Mouse (Mus musculus): ENCODE data around the gene Peg3.

The Peg3 gene

DNA sequence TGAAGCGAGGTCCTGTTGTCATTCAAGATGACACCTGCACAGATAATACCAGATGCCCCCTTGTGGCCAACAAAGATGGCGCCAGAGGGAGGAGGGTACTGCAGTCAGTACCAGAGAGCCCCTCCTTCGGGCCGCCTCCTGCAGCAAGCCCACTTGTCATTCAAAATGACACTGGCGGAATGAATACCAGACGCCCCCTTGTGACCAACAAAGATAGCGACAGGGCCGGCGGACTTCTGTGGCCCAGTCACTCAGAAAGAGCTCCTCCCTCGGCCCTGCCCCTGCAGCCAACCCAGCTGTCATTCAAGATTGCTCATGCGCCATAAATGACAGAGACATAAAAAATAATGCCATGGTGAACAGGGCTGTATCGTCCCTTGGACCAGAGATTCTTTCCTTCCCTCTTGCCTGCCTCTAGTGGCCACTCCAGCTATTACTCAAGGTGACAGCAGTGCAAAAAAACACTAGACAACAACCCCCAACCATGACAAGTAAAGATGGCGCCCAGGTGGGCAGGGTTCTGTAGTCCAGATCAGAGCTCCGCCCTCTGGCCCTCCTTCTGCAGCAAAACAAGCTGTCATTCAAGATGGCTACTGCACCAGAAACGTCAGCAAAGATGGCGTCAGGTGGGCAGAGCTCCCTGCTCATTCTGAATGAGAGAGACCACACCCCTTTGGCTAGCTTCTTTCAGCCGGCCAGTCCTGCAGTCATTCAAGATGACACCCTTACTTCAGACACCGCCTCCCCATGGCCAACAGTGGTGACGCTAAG is 2.7 kb downstream of the Peg3 start:
- in situ Hi-C loops (cut with MboI; ENCODE audit: unreplicated experiment in 2 of 2), result no loop called here

DNA sequence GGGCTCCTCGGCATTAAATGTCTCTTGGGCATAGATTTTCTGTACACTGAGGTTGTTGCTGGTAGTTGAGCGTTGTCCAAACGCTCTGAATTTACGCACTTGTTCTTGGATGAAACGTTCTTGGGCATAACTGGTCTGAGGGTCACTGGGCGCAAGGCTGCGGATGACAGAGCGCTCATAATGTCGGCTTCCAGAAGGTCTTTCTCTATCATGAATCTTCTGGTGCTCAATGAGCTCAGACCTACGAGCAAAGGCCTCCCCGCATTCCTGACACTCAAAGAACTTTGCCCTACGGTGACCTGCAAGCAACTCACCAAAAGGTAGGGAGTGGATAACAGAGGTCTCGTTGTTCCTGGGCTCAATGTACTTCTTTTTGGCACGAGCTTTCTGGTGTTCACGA is 20.8 kb downstream of the Peg3 start:
- in situ Hi-C loops (cut with MboI; ENCODE audit: unreplicated experiment in 2 of 2), result no loop called here

DNA sequence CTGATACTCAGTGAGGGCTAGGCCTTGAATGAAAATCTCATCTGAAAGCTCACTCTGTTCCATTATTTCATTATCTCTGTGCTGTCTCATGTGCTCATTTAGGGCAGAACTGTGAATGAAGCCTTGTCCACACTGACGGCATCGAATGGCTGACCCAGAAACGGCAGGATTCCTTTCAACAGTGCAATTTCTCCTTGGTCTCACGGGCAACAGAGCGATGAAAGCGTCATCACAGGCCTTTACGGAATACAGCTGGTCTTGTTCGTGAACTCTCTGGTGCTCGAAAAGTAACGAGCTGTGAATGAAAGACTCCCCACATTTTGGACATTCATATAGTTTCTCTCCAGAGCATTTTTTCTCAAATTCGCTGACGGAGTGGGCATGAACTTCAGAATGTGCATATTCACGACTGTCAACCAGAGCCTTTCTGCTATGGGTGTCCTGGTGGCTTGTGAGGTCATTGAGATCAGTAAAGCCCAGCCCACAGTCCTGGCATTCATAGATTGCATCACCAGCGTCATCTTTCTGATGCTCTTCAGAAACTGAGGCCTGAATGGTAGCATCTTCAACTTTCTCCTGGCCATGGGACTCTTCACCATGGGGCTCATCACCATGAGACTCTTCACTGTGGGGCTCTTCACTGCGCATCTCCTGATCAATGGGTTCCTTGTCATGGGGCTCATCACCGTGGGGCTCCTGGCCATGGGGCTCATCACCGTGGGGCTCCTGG is 21.6 kb downstream of the Peg3 start:
- in situ Hi-C loops (cut with MboI; ENCODE audit: unreplicated experiment in 2 of 2), result no loop called here

DNA sequence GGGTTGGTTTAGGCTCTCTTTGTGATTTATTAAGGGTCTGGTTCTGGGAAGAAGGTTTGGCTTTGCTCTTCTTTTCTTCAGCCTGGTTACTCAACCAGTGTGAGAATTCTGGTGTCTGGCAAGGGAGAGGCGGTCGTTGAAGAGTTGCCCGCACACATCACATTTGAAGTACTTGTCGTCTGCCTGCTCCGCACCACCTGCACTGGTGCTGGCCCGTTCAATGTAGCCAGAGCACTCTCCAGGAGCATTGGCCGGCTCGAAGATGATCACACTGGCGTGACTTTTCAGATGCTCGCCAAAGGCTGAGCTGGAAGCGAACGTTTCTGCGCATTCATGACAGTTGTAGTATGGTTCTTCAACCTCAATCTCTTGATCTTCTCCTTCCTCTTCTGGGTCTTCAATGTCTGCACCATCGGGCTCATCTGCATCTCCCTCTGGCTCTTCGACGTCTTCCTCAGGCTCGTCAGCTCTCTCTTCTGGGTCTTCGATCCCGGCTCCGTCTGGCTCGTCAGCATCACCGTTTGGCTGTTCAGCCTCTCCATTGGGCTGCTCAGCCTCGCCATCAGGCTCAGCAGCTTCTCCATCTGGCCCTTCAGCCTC is 22.7 kb downstream of the Peg3 start:
- in situ Hi-C loops (cut with MboI; ENCODE audit: unreplicated experiment in 2 of 2), result no loop called here

DNA sequence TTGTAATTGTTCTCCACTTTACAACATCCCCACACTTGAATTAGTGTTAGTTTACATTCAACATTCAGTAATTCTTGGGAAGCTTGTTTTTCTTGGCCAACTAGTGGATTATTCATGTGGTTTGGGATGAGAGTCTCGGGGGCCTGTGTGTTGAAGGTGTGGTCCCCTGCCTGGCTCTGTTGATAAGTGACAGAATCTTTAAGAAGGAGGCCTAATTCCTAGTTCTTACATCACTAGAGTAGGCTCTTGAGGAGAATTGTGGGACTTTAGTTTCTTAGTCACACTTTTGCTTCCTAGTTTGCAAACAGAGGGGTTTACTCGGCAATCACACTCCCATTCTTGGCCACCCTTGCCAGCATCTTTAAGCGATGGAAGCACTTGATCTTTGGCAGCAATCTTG is 31.0 kb downstream of the Peg3 start:
- in situ Hi-C loops (cut with MboI; ENCODE audit: unreplicated experiment in 2 of 2), result no loop called here

DNA sequence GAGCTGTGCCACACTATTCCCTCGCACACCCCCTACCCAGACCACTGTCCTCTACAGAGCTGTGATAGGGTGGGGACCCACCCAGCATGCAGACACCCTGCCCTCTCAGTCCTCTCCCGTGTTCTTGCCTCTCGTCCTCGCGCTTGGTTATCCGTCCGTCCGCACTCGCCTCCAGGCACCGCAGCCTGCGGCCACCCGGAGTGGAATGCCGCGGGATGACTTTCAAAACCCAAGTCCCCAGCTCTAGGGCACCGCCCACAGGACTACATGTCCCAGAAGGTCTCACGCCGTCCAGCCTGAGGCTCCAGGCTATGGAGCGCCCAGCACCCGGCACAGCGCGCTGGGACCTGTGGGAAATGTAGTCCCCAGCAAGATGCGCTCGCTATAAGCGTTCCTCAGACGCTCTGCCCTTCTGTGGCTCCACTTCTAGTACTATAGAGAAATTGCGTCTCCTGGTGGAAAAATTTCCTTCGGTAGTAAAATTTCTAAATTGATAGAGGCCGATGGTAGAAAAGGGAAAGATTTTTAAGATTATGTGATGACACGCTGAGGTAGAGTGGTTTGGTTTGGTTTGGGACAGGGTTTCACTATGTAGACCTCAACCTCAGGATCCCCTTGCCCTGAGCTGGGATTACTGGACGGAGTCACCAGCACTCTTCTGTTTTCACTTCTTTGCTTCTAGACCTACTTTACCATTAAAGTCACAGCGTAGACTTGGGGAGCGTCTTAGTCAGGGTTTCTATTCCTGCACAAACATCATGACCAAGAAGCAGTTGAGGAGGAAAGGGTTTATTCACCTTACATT is 33.8 kb downstream of the Peg3 start, which contains the start of gene Zim1:
Zim1 (minus strand) TSS at position 210 of the 805 bp plus-strand sequence.
- in situ Hi-C loops (cut with MboI; ENCODE audit: unreplicated experiment in 2 of 2), result no loop called here

DNA sequence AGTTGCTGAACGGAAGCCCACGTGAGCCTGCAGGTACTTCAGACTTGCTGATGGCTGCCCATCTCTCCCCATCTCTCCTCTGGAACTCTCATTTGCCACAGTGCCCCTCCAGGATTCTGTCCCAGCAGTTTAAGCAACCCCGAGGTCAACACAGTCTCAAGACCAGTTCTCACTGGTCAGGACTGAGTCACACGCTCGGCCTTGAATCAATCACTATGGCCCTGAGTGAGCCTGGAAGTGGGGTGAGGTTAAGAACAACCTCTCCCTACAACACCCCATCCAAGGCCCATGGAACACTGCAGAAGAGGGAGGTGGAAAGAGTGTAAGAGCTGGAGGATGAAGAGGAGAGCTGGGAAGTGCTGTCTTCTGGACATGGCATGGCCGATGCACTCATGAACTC is 44.7 kb downstream of the Peg3 start:
- in situ Hi-C loops (cut with MboI; ENCODE audit: unreplicated experiment in 2 of 2), result no loop called here

DNA sequence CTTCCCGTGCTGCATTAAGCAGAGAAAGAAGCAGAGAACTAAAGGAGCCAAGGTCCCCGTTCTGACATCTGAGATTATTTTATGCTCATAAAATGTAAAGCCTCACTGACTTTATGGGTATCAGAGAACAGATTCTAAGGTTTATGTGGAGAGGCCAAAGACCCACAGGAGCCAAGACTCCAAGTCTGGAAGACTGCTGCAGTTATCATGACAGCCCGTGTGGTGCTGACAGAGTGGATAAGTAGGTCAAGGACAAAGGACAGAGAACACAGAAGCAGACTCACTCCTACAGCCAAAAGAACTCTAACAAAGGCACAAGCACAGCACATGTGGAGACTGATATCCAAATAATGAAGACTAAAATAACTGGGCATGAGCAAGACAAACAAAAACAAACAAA is 63.5 kb downstream of the Peg3 start:
- in situ Hi-C loops (cut with MboI; ENCODE audit: unreplicated experiment in 2 of 2), result no loop called here

DNA sequence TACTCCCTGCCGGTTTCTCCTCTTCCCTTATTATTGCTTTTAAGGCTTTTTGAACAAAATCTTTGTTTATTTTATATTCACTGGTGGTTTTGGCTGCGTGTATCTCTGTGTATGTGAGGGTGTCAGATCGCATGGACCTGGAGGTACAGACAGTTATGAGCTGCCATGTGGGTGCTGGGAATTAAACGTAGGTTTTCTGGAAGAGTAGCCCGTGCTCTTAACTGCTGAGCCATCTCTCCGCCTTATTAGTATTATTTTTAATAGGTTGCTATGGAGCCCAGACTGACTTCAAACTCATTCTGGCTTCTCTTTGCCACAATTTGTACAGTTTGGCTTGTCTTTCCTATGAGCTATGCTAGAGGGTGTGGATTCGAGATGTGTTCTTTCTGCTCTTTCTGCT is 66.8 kb downstream of the Peg3 start:
- in situ Hi-C loops (cut with MboI; ENCODE audit: unreplicated experiment in 2 of 2), result no loop called here

DNA sequence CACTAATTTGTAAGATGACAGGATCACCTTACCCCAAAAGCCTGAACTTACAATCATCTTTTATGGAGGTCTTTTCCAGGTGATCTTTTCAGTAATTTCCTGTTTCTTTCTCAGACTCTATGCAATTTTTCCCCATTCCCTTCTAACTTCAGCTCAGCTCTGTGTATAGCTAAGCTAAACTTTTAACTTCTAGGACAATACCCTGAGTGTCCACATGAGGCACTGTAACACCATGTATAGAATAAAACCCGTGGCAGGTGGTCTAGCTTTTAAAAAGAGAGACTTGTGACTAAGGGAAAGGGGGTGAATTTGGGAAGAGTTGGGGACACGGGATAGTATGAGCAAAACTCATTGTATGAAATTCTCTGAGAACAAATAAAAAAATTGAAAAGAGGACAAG is 70.6 kb downstream of the Peg3 start:
- in situ Hi-C loops (cut with MboI; ENCODE audit: unreplicated experiment in 2 of 2), result no loop called here

DNA sequence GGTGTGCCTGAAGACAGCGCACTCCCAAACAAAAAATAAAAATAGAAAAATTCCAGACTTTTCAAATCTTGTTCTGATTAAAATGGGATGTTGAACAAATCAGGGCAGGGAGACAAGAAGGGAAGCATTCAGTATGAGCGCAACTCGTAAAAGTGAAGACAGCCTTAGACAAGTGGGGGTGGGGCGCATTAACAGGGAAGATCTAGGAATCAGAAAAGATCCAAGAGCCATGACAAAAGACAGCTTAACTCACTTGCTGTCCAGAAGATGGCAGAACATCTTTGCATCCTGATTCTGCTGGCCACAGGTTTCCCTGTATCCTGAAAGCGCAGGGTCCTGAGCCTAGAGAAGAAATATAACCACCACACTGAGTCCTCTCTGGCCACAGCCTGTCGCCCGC is 71.6 kb downstream of the Peg3 start:
- in situ Hi-C loops (cut with MboI; ENCODE audit: unreplicated experiment in 2 of 2), result no loop called here
